Mouse (Mus musculus) forebrain, embryonic 15.5 days (tissue): ENCODE results near the gene Dpf2. TPM values are rescaled to one million over a fixed set of nuclear protein-coding genes. Genes with fewer than 3 reads are reported as not detected.

Source experiments
- ATAC-seq: fragments of 200-750 bp; cut with Nextera tagmentation; replicated peaks from 2 replicates; pipeline ENCODE4 v1.8.0; 2017; ENCODE audit warnings: mild to moderate bottlenecking, moderate TSS enrichment, moderate library complexity
- H3K27ac ChIP-seq: fragments of 300-500 bp; sonication (generic); replicated peaks from 2 replicates; pipeline ENCODE4 v1.5.1; 2015; ENCODE audit warnings: mild to moderate bottlenecking, inconsistent platforms
- H3K27me3 ChIP-seq: fragments of 300-500 bp; sonication (generic); 2 replicates; pipeline ENCODE4 v1.6.1; 2015; ENCODE audit warnings: inconsistent platforms
- H3K36me3 ChIP-seq: fragments of 300-500 bp; sonication (generic); 2 replicates; pipeline ENCODE4 v1.6.1; 2015; ENCODE audit warnings: mild to moderate bottlenecking, inconsistent platforms
- H3K4me1 ChIP-seq: fragments of 300-500 bp; sonication (generic); 2 replicates; pipeline ENCODE4 v1.6.1; 2015; ENCODE audit warnings: inconsistent platforms
- H3K4me2 ChIP-seq: fragments of 300-500 bp; sonication (generic); replicated peaks from 2 replicates; pipeline ENCODE4 v1.6.1; 2015; ENCODE audit warnings: mild to moderate bottlenecking, inconsistent platforms
- H3K4me3 ChIP-seq: fragments of 300-500 bp; sonication (generic); 2 replicates; pipeline ENCODE4 v1.5.1; 2015; ENCODE audit warnings: mild to moderate bottlenecking, inconsistent platforms
- H3K9ac ChIP-seq: fragments of 300-500 bp; sonication (generic); replicated peaks from 2 replicates; pipeline ENCODE4 v1.6.1; 2015; ENCODE audit warnings: mild to moderate bottlenecking, inconsistent platforms
- H3K9me3 ChIP-seq: fragments of 300-500 bp; sonication (generic); 2 replicates; pipeline ENCODE4 v1.6.1; 2016; ENCODE audit warnings: inconsistent platforms
- WGBS: fragments of 180-500 bp; shearing (Covaris S2); methylation state at CpG from one replicate; pipeline ENCODE4 v1.1.7; 2015; ENCODE audit warnings: mixed read lengths; 5-methylcytosine and 5-hydroxymethylcytosine counted together
- polyA plus RNA-seq: library from polyadenylated mRNA; unstranded; fragments of >200 nt; fragmentation: Nextera tagmentation; extraction: Ambion mirVana; gene quantifications from 2 replicates; pipeline ENCODE4 v1.2.1, GENCODE M21; 2015

The Dpf2 gene
- polyA plus RNA-seq, 1 experiment from 2014 or later: 120 TPM

DNA sequence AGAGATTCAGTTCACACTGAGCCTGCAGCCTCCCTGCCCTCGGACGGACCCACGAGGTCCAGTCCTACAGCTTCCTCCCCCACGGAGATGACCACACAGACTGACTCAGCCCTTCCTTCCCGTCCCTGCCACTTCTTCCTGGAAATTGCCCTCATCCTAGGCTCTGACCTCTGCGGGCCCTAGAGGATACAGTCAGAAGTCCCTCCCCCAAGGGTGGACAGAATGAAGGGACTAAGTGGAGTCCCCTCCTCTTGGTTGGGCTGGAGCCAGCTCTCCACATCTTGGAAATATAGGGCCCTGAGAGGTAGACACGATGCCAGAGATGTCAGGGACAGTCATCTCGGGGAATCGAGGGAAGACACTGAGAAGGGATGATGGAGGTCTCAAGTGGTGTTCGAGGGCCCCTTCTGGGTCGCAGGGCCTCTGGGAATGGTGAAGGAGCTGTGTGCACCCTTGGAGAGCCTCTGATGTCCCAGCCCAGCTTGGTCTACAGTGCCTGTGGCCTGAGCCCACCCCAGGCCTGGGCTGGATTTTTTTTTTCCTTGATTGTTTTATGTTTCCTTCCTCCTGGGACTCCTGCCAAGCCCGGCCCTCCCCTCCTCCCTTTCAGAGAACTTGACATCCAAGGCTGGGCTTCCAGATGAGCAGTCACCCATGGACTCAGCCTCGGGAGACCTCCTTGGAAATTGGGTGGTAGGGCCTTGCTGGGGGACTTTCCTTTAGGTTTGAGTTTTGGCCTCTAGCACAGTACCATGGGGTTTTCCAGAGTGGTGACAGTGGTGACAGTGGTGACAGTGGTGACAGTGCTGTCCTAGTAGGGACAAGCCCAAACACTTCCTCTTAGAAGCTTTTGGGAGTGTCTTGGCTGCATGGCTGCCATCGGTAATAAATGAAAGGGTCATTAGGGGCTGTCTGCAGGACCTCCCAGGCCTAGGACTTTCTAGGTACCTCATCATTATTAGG is 17.1 kb upstream of the Dpf2 start:
- no peak for ATAC-seq
- WGBS: 71% methylated on average over 14 of the region's 14 CpGs
- Histone ChIP-seq H3K27me3 (no peaks in the 10 kb centered on the region), H3K4me1 (peaks cover 16% of the 10 kb centered on the region), H3K4me3 (no peak overlapping the region), H3K9ac (no peak overlapping the region), H3K4me2 (no peak overlapping the region), H3K36me3 (no peaks in the 10 kb centered on the region), H3K27ac (no peak overlapping the region), H3K9me3 (no peaks in the 10 kb centered on the region)

DNA sequence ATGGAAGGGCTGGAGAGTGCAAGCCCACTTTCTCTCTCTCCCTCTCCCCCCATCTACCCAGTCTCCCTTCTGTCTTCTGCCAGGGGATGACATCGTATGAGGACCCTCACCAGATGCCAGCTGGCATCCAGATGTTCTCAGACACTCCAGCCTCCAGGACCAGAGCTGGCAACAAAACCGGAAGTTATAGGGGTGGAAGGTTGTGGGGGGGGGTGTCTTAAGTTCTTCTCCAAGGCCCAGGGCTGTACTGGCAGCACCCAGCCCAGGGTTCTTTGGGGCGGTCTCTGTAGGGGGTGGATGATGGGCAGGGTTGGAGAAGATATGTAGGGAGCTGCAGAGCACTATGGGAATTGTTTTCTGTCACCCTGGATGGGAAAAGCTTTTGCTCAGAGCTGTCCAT is 15.7 kb upstream of the Dpf2 start:
- no peaks in the 10 kb centered on the region for H3K36me3 ChIP-seq
- no peak overlapping the region for H3K4me3 ChIP-seq
- H3K27me3 ChIP-seq: no peaks in the 10 kb centered on the region
- H3K4me1 ChIP-seq: peaks cover 19% of the 10 kb centered on the region
- no peaks in the 10 kb centered on the region for H3K9me3 ChIP-seq
- no peak overlapping the region for H3K27ac ChIP-seq
- WGBS: 80% methylated on average over 3 of the region's 3 CpGs
- no peak for ATAC-seq
- H3K4me2 ChIP-seq: no peak overlapping the region
- H3K9ac ChIP-seq: no peak overlapping the region

DNA sequence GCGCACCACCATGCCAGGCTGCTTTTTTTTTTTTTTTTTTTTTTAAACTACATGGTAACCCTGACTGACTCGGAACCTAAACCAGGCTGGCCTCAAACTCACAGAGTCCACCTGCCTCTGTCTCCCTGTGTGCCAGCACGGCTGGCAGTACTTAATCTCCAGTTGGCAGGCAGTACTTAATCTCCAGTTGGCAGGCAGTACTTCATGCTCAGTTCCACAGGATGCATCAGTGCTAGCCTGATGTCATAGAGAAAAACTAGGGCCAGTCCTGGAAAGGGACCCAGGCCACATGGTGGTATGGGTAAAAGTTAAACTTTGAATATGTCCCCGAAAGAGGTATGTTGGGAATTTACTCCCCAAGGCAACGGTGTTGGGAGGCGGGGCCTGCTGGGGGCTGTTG is 15.3 kb upstream of the Dpf2 start:
- Histone ChIP-seq H3K9me3 (no peaks in the 10 kb centered on the region), H3K4me1 (peaks cover 20% of the 10 kb centered on the region), H3K4me2 (no peak overlapping the region), H3K36me3 (no peaks in the 10 kb centered on the region), H3K9ac (no peak overlapping the region), H3K27ac (no peak overlapping the region), H3K27me3 (no peaks in the 10 kb centered on the region), H3K4me3 (no peak overlapping the region)
- ATAC-seq: no peak
- WGBS: 77% methylated on average over 6 of the region's 6 CpGs

DNA sequence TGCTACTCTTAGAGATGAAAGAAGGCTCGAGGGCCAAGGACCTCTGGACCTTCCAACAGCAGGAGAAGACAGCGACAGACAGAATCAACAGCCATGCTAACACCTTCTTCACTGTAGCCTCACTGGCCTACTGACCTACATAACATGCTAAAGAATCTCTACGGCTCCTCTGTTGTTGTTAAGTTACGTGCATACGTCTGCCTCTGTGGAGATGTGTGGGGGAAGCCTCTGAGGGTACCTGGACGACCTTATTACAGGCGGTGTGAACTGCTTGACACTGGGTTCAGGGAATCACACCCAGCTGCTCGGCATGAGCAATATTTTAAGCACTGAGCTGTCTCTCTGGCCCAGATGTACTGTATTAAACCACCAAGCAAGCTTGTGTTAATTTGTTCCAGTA is 14.7 kb upstream of the Dpf2 start:
- peaks cover 20% of the 10 kb centered on the region for H3K4me1 ChIP-seq
- no peak overlapping the region for H3K4me2 ChIP-seq
- WGBS: 78% methylated on average over 8 of the region's 8 CpGs
- no peak overlapping the region for H3K9ac ChIP-seq
- H3K36me3 ChIP-seq: no peaks in the 10 kb centered on the region
- H3K27me3 ChIP-seq: no peaks in the 10 kb centered on the region
- ATAC-seq: no peak
- H3K27ac ChIP-seq: no peak overlapping the region
- H3K4me3 ChIP-seq: no peak overlapping the region
- no peaks in the 10 kb centered on the region for H3K9me3 ChIP-seq

DNA sequence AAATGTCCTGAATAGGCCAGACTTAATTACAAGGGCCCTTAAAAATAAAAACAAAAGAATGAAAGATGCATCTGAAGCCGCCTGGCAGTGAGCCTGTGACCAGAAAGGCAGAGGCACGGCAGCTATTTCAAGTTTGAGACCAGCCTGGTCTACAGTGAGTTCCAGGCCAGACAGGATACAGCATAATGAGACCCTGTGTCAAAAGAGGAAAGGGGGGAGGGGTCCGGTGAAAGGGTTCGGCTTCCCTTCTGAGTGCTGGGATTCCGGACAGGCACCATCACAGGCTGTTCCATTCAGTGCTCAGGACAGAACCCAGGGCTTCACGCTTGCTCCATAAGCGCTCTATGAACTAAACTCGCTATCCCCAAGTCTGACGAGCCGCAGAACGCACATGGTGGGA is 14.2 kb upstream of the Dpf2 start:
- WGBS: 70% methylated on average over 11 of the region's 11 CpGs
- no peak for ATAC-seq
- Histone ChIP-seq H3K4me2 (no peak overlapping the region), H3K27ac (no peak overlapping the region), H3K4me3 (no peak overlapping the region), H3K36me3 (no peaks in the 10 kb centered on the region), H3K9me3 (no peaks in the 10 kb centered on the region), H3K27me3 (no peaks in the 10 kb centered on the region), H3K9ac (no peak overlapping the region), H3K4me1 (peaks cover 21% of the 10 kb centered on the region)

DNA sequence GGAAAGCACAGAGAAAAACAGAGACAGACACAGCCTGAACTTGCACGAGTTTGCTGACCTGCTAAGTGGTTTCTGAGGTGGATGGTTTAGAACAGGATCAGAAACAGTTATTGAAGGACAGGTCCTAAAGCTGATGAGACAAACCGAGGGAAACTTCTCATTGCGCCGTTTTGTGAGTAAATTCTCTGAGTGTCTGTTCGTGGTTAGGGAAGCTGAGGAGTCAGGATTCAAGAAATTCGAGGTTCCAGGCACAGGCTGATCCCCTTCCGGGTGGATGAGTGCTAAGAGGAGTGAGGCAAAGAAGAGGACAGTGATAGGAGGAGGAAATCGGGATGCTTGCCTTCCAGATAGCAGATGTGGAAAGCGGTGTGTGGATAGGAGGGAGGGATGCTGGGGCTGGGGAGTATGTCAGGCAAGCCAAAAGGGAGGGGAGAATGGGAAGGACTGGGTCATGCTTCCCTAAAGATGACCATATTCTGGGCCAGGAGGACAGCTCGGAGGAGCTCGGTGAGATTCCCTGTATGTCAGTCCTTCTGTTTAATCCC is 12.6 kb upstream of the Dpf2 start:
- Histone ChIP-seq H3K27ac (peak overlapping the region; percentile 67; the same call in 1 of the 2 replicates), H3K9me3 (no peaks in the 10 kb centered on the region), H3K9ac (peak overlapping the region; percentile 61), H3K4me3 (peak overlapping the region; percentile 65), H3K27me3 (no peaks in the 10 kb centered on the region), H3K4me1 (peaks cover 28% of the 10 kb centered on the region), H3K4me2 (peak overlapping the region; percentile 92), H3K36me3 (no peaks in the 10 kb centered on the region)
- 27% methylated on average over 11 of the region's 11 CpGs for WGBS
- no peak for ATAC-seq

DNA sequence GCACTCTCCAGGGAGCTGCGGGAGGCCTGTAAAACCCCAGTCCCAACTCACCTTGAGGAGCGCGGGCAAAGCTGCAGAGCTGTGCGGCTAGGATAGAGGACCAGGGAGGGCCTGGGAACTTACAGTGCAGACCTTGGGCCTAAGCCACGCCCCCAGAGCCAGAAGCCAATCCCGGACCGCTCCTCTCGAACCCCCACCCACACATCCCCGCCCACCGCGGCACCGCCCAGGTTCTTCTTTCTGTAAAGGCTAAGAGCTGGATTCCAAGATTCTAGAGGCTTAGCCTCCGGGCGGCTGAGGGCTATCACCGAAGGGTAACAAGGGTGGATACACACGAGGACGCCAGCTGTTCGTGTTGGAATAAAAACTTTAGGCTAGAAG is 11.9 kb upstream of the Dpf2 start, which contains the start of gene Cdc42ep2:
Gene Cdc42ep2, minus strand, starts transcription at position 104 of the 381 bp plus-strand sequence.
- no peaks in the 10 kb centered on the region for H3K36me3 ChIP-seq
- H3K9me3 ChIP-seq: no peaks in the 10 kb centered on the region
- no peaks in the 10 kb centered on the region for H3K27me3 ChIP-seq
- H3K4me1 ChIP-seq: peaks cover 22% of the 10 kb centered on the region
- WGBS: 0% methylated on average over 18 of the region's 18 CpGs
- H3K27ac ChIP-seq: peak within 1 kb of the TSS; percentile 67
- H3K4me3 ChIP-seq: peak within 1 kb of the TSS; percentile 65
- H3K9ac ChIP-seq: peak within 1 kb of the TSS; percentile 61
- peak; percentile 94 for ATAC-seq
- peak within 1 kb of the TSS; percentile 92 for H3K4me2 ChIP-seq

DNA sequence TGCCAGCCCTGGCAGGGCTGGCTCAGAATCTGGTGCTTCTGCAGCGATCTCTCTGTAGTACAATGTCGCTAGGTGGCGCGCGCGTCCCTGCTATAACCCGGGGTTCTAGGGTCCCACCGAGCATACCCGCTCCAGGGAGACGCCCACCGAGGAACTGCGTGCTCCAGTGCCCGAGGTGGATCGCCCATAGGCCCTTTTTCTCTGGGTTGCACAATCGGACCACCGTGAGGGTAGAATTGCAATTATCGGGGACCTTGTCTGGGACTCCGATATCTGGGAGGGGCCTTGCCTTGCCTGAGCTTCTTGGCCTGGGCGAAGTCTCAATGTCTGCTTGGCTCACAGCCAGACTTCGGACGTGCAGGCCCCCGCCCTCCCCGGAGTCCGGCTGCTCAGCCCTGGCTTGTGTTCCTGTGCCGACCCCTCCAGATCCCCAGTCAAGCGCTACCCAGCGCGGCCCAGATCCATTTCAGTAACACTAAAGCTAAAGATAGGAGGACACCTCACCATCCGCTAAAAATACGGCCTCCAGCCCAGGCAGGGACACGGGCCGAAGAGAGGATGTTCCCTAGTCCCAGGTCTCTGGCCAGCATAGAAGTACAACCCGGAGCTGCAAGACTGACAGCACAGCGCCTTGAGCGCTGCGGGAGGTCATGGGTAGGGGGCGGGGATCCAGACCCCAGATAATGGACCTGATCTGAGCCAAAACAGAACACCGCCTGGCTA is 11.3 kb upstream of the Dpf2 start:
- peak overlapping the region; percentile 92 for H3K4me2 ChIP-seq
- no peaks in the 10 kb centered on the region for H3K36me3 ChIP-seq
- whole genome bisulfite sequencing: under 1% methylated on average over 38 of the region's 38 CpGs

DNA sequence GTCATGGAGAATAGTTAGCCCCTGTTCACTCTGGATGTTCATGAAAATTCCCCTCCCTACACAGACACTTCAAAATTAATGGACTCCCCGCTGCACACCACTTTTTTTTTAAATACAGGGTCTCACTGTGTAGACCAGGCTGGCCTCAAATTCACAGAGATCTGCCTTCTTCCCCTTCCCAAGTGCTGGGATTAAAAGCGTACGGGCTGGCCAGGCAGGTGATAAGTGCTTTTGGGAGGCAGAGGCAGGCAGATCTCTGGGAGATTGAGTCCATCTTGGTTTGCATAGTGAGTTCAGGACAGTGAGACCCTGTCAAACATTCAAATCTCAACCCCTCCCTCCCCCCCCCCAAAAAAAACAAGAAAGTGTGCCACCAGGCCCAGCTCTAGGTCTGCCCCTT is 10.2 kb upstream of the Dpf2 start:
- Histone ChIP-seq H3K4me3 (no peak overlapping the region), H3K4me2 (no peak overlapping the region), H3K9me3 (no peaks in the 10 kb centered on the region), H3K27me3 (no peaks in the 10 kb centered on the region), H3K4me1 (peaks cover 21% of the 10 kb centered on the region), H3K27ac (no peak overlapping the region), H3K36me3 (peaks cover 4% of the 10 kb centered on the region), H3K9ac (no peak overlapping the region)
- WGBS: 92% methylated on average over 3 of the region's 3 CpGs
- ATAC-seq: no peak

More for the DNA sequence above, 11.3 kb upstream of the Dpf2 start:
- peak; percentile 83 for ATAC-seq
- no peaks in the 10 kb centered on the region for H3K27me3 ChIP-seq
- no peaks in the 10 kb centered on the region for H3K9me3 ChIP-seq
- peak overlapping the region; percentile 65 for H3K4me3 ChIP-seq
- H3K9ac ChIP-seq: peak overlapping the region; percentile 61
- peaks cover 21% of the 10 kb centered on the region for H3K4me1 ChIP-seq
- peak overlapping the region; percentile 67 for H3K27ac ChIP-seq

DNA sequence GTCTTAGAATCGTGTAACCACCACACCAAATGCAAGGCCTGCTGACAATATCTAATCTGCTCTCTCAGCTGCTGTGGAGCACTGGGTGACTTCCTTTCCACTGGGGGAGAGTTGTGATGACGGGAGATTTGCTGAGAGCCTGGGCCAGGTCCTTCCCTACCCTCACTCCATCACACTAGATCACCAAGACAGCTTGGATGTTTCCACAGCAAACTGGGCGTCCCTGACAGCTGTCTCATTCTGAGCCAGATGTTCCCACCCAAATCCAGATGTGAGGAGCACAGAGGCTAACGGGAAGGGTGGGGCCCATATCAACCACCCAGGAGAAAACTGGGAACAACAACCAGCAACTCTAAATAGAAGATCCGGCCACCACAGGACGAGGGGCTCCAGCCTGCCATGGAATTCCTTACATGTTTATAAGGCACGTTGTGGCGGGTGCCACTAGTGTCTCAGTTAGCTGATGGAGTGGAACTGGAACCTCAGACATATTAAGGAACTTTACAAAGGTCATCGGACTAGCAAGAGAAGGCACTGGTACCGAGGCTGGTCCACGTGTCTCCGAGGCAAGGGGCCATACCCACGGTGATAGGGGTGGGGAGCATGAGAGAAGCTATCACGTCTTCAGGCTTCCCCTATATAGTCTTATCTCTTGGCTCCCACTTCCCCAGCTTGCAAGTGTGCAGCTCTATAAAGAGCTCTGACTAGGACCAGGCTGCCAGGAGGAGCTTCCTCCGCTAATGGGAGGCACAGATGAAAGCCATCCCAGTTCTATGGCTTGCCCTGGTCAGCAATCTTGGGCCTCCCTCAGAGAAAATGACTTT is 9.5 kb upstream of the Dpf2 start:
- Histone ChIP-seq H3K4me3 (no peak overlapping the region), H3K27me3 (no peaks in the 10 kb centered on the region), H3K4me2 (no peak overlapping the region), H3K9me3 (no peaks in the 10 kb centered on the region), H3K36me3 (peaks cover 7% of the 10 kb centered on the region), H3K9ac (0 out of 2 replicates have a peak overlapping the region, but pooled peaks have one; percentile 10), H3K27ac (no peak overlapping the region), H3K4me1 (peaks cover 21% of the 10 kb centered on the region)
- WGBS: 83% methylated on average over 15 of the region's 15 CpGs
- no peak for ATAC-seq

DNA sequence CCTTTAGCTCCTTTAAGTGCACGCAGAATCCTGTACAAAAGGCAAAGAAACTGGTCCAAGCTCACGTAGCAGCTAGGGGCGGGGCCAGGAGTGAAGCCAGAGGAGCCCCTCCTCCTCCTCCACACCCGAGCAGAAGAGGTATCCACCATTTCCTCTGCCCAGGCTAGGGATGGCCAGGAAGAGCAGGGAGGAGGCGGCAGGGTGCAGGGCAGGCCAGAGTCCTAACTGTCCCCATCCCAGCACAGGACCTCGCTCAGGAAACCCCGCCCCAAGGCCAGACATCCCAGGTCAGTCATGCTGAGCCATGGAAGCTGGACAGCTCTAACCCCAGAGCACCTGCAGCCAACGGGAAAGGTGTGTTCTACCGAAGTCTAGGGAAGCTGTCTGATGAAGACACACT is 8.9 kb upstream of the Dpf2 start:
- 0 out of 2 replicates have a peak overlapping the region, but pooled peaks have one; percentile 10 for H3K9ac ChIP-seq
- ATAC-seq: no peak

More for the DNA sequence above, 8.9 kb upstream of the Dpf2 start:
- 18% methylated on average over 9 of the region's 9 CpGs for WGBS
- Histone ChIP-seq H3K36me3 (peaks cover 9% of the 10 kb centered on the region), H3K27me3 (no peaks in the 10 kb centered on the region), H3K27ac (no peak overlapping the region), H3K4me3 (no peak overlapping the region), H3K9me3 (no peaks in the 10 kb centered on the region), H3K4me2 (no peak overlapping the region; the same call in 1 of the 2 replicates), H3K4me1 (peaks cover 21% of the 10 kb centered on the region)
